Mouse (Mus musculus) midbrain, embryonic 12.5 days (tissue): ENCODE measurements at regions not wholly inside any gene's neighbourhood (a gene's known extent, or its start where the extent isn't known, plus 50 kb on each side); places are given as distances from the start of the nearest gene placed in this dataset.

ENCODE experiments used
- ATAC-seq: fragments of 200-750 bp; cut with Nextera tagmentation; 2 replicates; pipeline ENCODE4 v1.8.0; 2017; ENCODE audit warnings: low read depth, moderate TSS enrichment, moderate library complexity; ENCODE audit not compliant: low FRiP score
- H3K27ac ChIP-seq: fragments of 300-500 bp; sonication (generic); replicated peaks from 2 replicates; pipeline ENCODE4 v1.5.1; 2016; ENCODE audit warnings: mild to moderate bottlenecking
- H3K27me3 ChIP-seq: fragments of 300-500 bp; sonication (generic); 2 replicates; pipeline ENCODE4 v1.6.1; 2016; ENCODE audit warnings: mild to moderate bottlenecking
- H3K36me3 ChIP-seq: fragments of 300-500 bp; sonication (generic); 2 replicates; pipeline ENCODE4 v1.6.1; 2016
- H3K4me1 ChIP-seq: fragments of 300-500 bp; sonication (generic); 2 replicates; pipeline ENCODE4 v1.6.1; 2016
- H3K4me2 ChIP-seq: fragments of 300-500 bp; sonication (generic); replicated peaks from 2 replicates; pipeline ENCODE4 v1.6.1; 2016; ENCODE audit warnings: mild to moderate bottlenecking, moderate library complexity
- H3K4me3 ChIP-seq: fragments of 300-500 bp; sonication (generic); 2 replicates; pipeline ENCODE4 v1.5.1; 2016; ENCODE audit warnings: mild to moderate bottlenecking
- H3K9ac ChIP-seq: fragments of 300-500 bp; sonication (generic); replicated peaks from 2 replicates; pipeline ENCODE4 v1.6.1; 2016; ENCODE audit warnings: mild to moderate bottlenecking, moderate library complexity
- H3K9me3 ChIP-seq: fragments of 300-500 bp; sonication (generic); 2 replicates; pipeline ENCODE4 v1.6.1; 2016; ENCODE audit warnings: mild to moderate bottlenecking
- WGBS: fragments of 180-500 bp; shearing (Covaris S2); methylation state at CpG from one replicate; pipeline ENCODE4 v1.1.7; 2016; 5-methylcytosine and 5-hydroxymethylcytosine counted together

DNA sequence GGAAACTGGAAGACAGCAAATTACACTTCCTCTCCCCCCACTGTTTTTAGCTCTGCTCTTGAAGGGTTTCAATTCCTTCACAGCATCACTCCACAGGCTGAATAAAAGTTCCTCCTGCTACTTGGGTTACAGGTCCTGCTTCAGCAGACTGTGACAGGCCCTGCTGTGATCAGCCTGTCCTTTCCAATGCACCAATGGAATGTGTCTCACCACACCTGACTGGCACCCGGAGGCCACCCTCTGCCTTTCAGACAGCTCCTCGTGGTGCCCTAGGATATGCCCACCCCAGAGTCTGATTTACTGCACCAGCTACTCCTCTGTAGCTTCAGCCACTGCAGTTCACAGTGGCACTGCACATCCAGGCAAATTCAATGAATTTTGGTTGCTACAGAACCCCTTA, 288.0 kb downstream of the Gm11361 start:
- WGBS = 43% methylated on average over 2 of the region's 2 CpGs
- Histone ChIP-seq H3K4me1 (peaks cover 19% of the 10 kb centered on the region), H3K9me3 (no peaks in the 10 kb centered on the region), H3K36me3 (0 out of 2 replicates have a peak, but pooled peaks cover 10% of the 10 kb centered on the region), H3K4me2 (no peak overlapping the region), H3K9ac (no peak overlapping the region), H3K27ac (peak overlapping the region; percentile 76), H3K4me3 (no peak overlapping the region), H3K27me3 (no peaks in the 10 kb centered on the region; the same call in 1 of the 2 replicates)
- ATAC-seq = no peak

DNA sequence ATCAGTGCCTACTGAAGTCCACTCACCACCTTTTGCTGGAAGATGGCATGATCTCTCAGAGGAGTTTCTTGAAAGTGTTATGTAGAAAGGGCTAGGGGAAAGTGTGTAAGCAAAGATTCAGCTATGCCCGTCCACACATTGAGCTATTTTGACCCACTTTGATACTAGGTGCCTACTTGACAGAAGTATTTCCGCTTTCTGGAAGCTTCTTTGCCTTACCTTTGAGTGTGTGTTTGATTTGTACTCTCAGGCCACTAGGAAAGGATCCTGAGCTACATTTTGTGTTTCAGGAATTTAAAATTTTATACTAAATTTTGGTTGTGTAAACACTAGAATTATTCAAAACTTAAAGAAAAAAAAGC, 287.5 kb downstream of the Gm11361 start:
- 78% methylated on average over 2 of the region's 2 CpGs for WGBS
- no peak for ATAC-seq
- no peaks in the 10 kb centered on the region; the same call in 1 of the 2 replicates for H3K27me3 ChIP-seq
- no peak overlapping the region for H3K9ac ChIP-seq
- H3K36me3 ChIP-seq = 0 out of 2 replicates have a peak, but pooled peaks cover 10% of the 10 kb centered on the region
- peak overlapping the region; percentile 76 for H3K27ac ChIP-seq
- H3K4me1 ChIP-seq = peaks cover 19% of the 10 kb centered on the region
- no peak overlapping the region for H3K4me3 ChIP-seq
- no peaks in the 10 kb centered on the region for H3K9me3 ChIP-seq
- peak overlapping the region; percentile 38 for H3K4me2 ChIP-seq

DNA sequence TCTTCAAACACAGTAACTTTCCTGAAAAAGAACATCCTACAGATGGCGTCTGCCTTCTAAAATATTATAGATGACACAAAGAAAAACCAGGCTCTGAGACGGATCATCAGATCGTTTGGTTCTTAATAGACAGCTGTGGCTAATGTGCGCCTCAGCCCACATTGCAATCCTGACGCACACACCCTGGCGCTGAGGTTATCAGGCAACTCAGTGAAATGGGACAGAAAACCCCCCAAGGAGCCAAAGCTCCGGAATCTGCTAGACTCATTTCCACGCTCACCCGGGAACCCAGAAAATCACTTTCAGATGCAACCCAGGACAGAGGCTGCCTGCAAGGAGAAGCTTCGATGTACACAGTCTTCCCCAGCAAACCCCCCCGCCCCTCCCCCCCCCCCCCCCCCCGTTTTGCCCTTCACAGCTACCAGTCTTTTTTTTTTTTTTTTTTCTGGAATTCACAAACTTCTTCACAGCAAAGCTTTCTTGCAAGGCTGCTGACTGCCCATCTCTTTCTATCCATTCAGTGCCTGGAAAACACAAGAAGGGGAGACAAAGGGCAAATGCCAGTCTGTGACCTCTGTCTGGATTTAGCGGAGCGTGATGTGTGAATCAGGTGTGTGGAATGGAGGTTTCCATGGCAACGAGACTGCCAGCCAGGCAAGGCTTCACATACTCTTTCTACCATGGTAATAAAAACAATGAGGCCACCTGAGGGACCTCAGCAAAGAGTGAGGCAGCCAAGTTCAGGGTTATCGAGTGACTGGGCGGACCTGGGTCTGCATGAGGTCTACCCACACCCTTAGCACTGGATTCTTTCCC, 286.9 kb downstream of the Gm11361 start:
- peaks cover 19% of the 10 kb centered on the region for H3K4me1 ChIP-seq
- no peaks in the 10 kb centered on the region; the same call in 1 of the 2 replicates for H3K27me3 ChIP-seq
- no peak overlapping the region for H3K9ac ChIP-seq
- ATAC-seq = peak; percentile 69; the same call in 1 of the 2 replicates
- H3K27ac ChIP-seq = peak overlapping the region; percentile 76
- no peaks in the 10 kb centered on the region for H3K9me3 ChIP-seq
- H3K36me3 ChIP-seq = 0 out of 2 replicates have a peak, but pooled peaks cover 10% of the 10 kb centered on the region
- 9% methylated on average over 17 of the region's 17 CpGs for WGBS
- peak overlapping the region; percentile 38 for H3K4me2 ChIP-seq
- no peak overlapping the region for H3K4me3 ChIP-seq

DNA sequence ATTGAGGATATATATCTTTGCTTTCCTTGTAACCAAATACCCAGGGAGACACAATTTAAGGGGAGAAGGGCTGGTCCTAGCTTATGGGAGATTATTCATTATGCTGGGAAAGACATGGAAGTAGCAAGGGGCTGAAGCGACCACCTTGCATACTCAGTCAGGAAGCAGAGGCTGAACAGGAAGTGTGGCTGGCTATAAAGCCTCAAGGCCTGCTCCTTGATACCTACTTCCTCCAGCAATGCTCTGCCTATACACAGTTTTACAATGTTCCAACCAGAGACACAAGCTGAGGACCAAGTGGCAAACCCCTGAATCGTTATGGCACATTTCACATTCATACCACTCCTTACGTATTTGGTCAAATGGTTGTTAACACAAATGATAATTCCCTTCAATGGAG, 284.3 kb downstream of the Gm11361 start:
- H3K36me3 ChIP-seq = no peaks in the 10 kb centered on the region
- peaks cover 19% of the 10 kb centered on the region for H3K4me1 ChIP-seq
- 93% methylated on average over 3 of the region's 3 CpGs for WGBS
- no peak overlapping the region for H3K4me3 ChIP-seq
- no peak for ATAC-seq
- peaks cover 5% of the 10 kb centered on the region; the same call in 1 of the 2 replicates for H3K9me3 ChIP-seq
- no peak overlapping the region for H3K4me2 ChIP-seq
- H3K27ac ChIP-seq = no peak overlapping the region
- H3K9ac ChIP-seq = no peak overlapping the region
- no peaks in the 10 kb centered on the region; the same call in 1 of the 2 replicates for H3K27me3 ChIP-seq

DNA sequence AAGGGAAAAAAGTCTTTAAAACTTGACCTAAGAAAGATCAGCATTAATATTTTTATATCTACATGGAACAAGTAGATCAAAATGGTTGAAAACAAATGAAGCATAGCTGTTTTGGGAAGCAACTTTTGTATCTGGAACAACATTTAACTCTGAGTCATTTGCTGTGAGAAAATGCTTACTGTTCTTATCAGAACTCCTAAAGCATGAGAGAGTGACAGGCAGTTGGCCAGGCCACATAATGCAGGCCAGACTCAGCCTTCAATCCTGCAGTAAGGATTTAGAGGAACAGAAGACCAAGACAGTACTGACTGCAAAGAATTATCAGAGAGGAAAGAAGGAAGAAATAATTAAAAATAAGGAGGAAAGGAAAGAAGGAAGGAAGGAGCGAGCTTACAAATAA, 275.8 kb downstream of the Gm11361 start:
- Histone ChIP-seq H3K36me3 (peaks cover 7% of the 10 kb centered on the region), H3K4me1 (0 out of 2 replicates have a peak, but pooled peaks cover 4% of the 10 kb centered on the region), H3K27me3 (no peaks in the 10 kb centered on the region), H3K9me3 (peaks cover 13% of the 10 kb centered on the region; the same call in 1 of the 2 replicates), H3K9ac (no peak overlapping the region), H3K4me2 (no peak overlapping the region), H3K27ac (no peak overlapping the region), H3K4me3 (no peak overlapping the region)
- 97% methylated on average over 1 of the region's 1 CpGs for WGBS
- no peak for ATAC-seq

DNA sequence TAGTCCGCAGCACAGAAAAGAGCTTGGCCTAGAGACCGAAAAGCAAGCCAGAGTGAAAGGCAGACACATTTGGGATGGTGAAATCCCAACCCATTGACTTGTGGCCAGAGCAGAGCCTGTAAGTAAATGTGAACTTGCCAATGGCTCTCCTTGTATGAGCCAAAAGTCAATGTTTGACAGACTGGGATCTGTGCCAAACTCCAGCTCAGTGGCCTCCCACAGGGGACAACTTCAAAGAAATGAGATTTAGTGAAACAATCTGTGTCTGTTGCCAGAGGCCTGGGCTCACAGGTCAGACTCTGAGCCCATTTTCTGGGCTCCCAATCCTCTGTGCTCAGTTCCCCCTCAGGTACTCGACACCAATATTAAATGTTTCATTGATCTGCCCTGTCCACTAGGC, 274.9 kb downstream of the Gm11361 start:
- Histone ChIP-seq H3K4me2 (no peak overlapping the region), H3K27ac (no peak overlapping the region; the same call in 1 of the 2 replicates), H3K36me3 (peaks cover 7% of the 10 kb centered on the region), H3K4me3 (no peak overlapping the region), H3K9ac (no peak overlapping the region), H3K4me1 (0 out of 2 replicates have a peak, but pooled peaks cover 4% of the 10 kb centered on the region), H3K27me3 (no peaks in the 10 kb centered on the region), H3K9me3 (0 out of 2 replicates have a peak, but pooled peaks cover 8% of the 10 kb centered on the region)
- WGBS = 78% methylated on average over 3 of the region's 3 CpGs
- no peak for ATAC-seq

GRCm38 (mm10) chr13:28531534-28531999, 274.2 kb downstream of the Gm11361 start:
- Histone ChIP-seq H3K4me2 (no peak overlapping the region), H3K36me3 (peaks cover 7% of the 10 kb centered on the region), H3K4me3 (no peak overlapping the region), H3K9ac (no peak overlapping the region), H3K27ac (no peak overlapping the region), H3K27me3 (no peaks in the 10 kb centered on the region), H3K4me1 (0 out of 2 replicates have a peak, but pooled peaks cover 4% of the 10 kb centered on the region), H3K9me3 (0 out of 2 replicates have a peak, but pooled peaks cover 8% of the 10 kb centered on the region)
- no peak for ATAC-seq
- WGBS = 78% methylated on average over 5 of the region's 5 CpGs

GRCm38 (mm10) chr13:28530947-28531346, 273.6 kb downstream of the Gm11361 start:
- Histone ChIP-seq H3K4me2 (no peak overlapping the region), H3K27me3 (no peaks in the 10 kb centered on the region), H3K36me3 (peaks cover 7% of the 10 kb centered on the region), H3K9ac (no peak overlapping the region), H3K27ac (no peak overlapping the region), H3K4me3 (no peak overlapping the region), H3K9me3 (0 out of 2 replicates have a peak, but pooled peaks cover 8% of the 10 kb centered on the region), H3K4me1 (0 out of 2 replicates have a peak, but pooled peaks cover 4% of the 10 kb centered on the region)
- no peak for ATAC-seq
- 94% methylated on average over 3 of the region's 3 CpGs for WGBS

GRCm38 (mm10) chr13:28528898-28529511, 271.7 kb downstream of the Gm11361 start:
- ATAC-seq = no peak
- 81% methylated on average over 4 of the region's 4 CpGs for WGBS
- H3K36me3 ChIP-seq = peaks cover 7% of the 10 kb centered on the region
- no peaks in the 10 kb centered on the region for H3K27me3 ChIP-seq
- no peak overlapping the region for H3K27ac ChIP-seq
- H3K4me2 ChIP-seq = no peak overlapping the region
- H3K9me3 ChIP-seq = 0 out of 2 replicates have a peak, but pooled peaks cover 8% of the 10 kb centered on the region
- H3K9ac ChIP-seq = no peak overlapping the region
- H3K4me1 ChIP-seq = no peaks in the 10 kb centered on the region
- no peak overlapping the region for H3K4me3 ChIP-seq

DNA sequence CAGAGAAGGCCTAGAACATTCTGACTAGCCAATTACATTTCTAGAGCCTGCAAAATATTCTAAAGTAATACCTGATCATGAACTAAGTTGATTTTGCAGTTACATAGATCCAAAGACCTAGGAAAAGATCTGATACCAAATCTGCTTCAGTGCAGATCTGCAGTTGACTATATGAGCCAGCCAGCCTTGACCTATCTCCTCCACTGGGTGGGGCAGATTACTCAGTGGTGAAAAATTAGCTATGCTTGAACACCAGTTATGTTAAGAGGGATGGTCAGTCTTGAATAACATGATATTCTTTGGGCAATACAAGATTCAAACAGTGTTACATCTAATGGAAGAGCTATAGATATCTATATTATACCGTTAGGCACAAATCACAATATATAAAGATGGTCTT, 269.0 kb downstream of the Gm11361 start:
- no peak for ATAC-seq
- 0 out of 2 replicates have a peak, but pooled peaks cover 8% of the 10 kb centered on the region for H3K9me3 ChIP-seq
- no peak overlapping the region for H3K9ac ChIP-seq
- H3K27ac ChIP-seq = no peak overlapping the region
- no peaks in the 10 kb centered on the region for H3K27me3 ChIP-seq
- peaks cover 7% of the 10 kb centered on the region for H3K36me3 ChIP-seq
- no peak overlapping the region for H3K4me2 ChIP-seq
- H3K4me1 ChIP-seq = no peaks in the 10 kb centered on the region
- WGBS = 95% methylated on average over 1 of the region's 1 CpGs
- H3K4me3 ChIP-seq = no peak overlapping the region

DNA sequence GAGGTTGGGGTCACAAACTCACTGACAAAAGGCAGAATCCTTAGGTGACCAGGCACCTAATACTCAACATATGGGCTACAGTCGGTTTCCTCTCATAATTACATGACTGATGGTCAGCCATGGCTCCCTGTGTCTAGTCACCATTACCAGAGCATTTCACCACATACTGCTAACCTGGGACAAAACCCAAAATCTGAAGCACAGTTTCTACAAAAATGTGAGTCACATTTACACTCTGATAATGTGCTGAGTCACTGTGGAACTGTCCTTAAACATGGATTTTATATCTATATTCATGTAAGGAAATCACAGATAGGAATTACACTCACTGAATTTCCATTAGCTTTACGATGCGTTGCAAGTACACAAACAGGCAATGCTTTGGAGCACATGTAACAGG, 267.1 kb downstream of the Gm11361 start:
- WGBS = 93% methylated on average over 3 of the region's 3 CpGs

DNA sequence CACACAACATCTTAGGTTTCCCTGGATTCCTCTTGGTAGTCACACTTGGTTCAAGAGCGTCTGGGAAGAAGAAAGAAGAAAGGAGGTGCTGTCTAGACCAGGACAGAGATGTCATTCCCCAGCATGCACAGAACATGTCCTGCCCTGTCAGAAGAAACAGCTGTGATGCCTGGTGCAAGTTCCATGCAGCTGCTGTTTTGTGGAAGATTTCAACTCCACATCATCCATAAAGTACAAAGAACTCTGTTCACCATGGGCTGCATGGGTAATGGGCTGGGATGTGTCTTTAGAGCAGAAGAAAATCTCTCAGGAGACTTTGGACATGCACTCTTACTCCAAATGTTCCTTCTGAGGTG, 262.8 kb downstream of the Gm11361 start:
- peaks cover 9% of the 10 kb centered on the region; the same call in 1 of the 2 replicates for H3K4me1 ChIP-seq
- no peak for ATAC-seq
- H3K27ac ChIP-seq = no peak overlapping the region
- no peak overlapping the region for H3K4me3 ChIP-seq
- 63% methylated on average over 1 of the region's 1 CpGs for WGBS
- no peaks in the 10 kb centered on the region for H3K9me3 ChIP-seq
- H3K4me2 ChIP-seq = no peak overlapping the region
- H3K36me3 ChIP-seq = no peaks in the 10 kb centered on the region
- H3K9ac ChIP-seq = no peak overlapping the region
- no peaks in the 10 kb centered on the region for H3K27me3 ChIP-seq

More for the DNA sequence above, 267.1 kb downstream of the Gm11361 start:
- no peak overlapping the region for H3K9ac ChIP-seq
- no peaks in the 10 kb centered on the region for H3K36me3 ChIP-seq
- H3K27ac ChIP-seq = no peak overlapping the region
- H3K4me2 ChIP-seq = no peak overlapping the region
- H3K4me3 ChIP-seq = no peak overlapping the region
- no peaks in the 10 kb centered on the region for H3K4me1 ChIP-seq
- ATAC-seq = no peak
- no peaks in the 10 kb centered on the region for H3K9me3 ChIP-seq
- H3K27me3 ChIP-seq = no peaks in the 10 kb centered on the region
